Mouse (Mus musculus) stomach, embryonic 16.5 days (tissue): ENCODE results near the gene Cwf19l1. TPM values are rescaled to one million over a fixed set of nuclear protein-coding genes. Genes with fewer than 3 reads are reported as not detected.
"Not testable (repeated sequence)": the region's sequence is repeated elsewhere in the genome, so short reads cannot be mapped to it uniquely, and the experiment has no call there.

Source experiments
- ATAC-seq: fragments of 200-750 bp; cut with Nextera tagmentation; 2 replicates; pipeline ENCODE4 v1.8.0; 2017; ENCODE audit warnings: moderate number of reproducible peaks, moderate TSS enrichment; ENCODE audit not compliant: insufficient read depth, low FRiP score
- H3K27ac ChIP-seq: fragments of 300-500 bp; sonication (generic); 2 replicates; pipeline ENCODE4 v1.5.1; 2014; ENCODE audit warnings: low read length
- H3K27me3 ChIP-seq: fragments of 300-500 bp; sonication (generic); 2 replicates; pipeline ENCODE4 v1.6.1; 2014; ENCODE audit warnings: low read length, control low read depth, mixed read lengths; ENCODE audit not compliant: control insufficient read depth, insufficient read depth
- H3K36me3 ChIP-seq: fragments of 300-500 bp; sonication (generic); 2 replicates; pipeline ENCODE4 v1.6.1; 2014; ENCODE audit warnings: low read length; ENCODE audit not compliant: control insufficient read depth, insufficient read depth
- H3K4me1 ChIP-seq: fragments of 300-500 bp; sonication (generic); 2 replicates; pipeline ENCODE4 v1.6.1; 2014; ENCODE audit warnings: low read length, control low read depth, mixed read lengths; ENCODE audit not compliant: control insufficient read depth, insufficient read depth
- H3K4me2 ChIP-seq: fragments of 300-500 bp; sonication (generic); 2 replicates; pipeline ENCODE4 v1.6.1; 2014; ENCODE audit warnings: low read depth, low read length, mixed read lengths
- H3K4me3 ChIP-seq: fragments of 300-500 bp; sonication (generic); replicated peaks from 2 replicates; pipeline ENCODE4 v1.5.1; 2014; ENCODE audit warnings: mild to moderate bottlenecking, low read length
- H3K9ac ChIP-seq: fragments of 300-500 bp; sonication (generic); 2 replicates; pipeline ENCODE4 v1.6.1; 2014; ENCODE audit warnings: low read length
- H3K9me3 ChIP-seq: fragments of 300-500 bp; sonication (generic); replicated peaks from 2 replicates; pipeline ENCODE4 v1.6.1; 2016; ENCODE audit warnings: low read length, control low read depth; ENCODE audit not compliant: control insufficient read depth
- WGBS: fragments of 180-500 bp; shearing (Covaris S2); extraction: QIAGEN DNeasy Blood & Tissue Kit; methylation state at CpG from one replicate; pipeline ENCODE4 v1.1.7; 2014; 5-methylcytosine and 5-hydroxymethylcytosine counted together
- polyA plus RNA-seq: library from polyadenylated mRNA; unstranded; fragments of >200 nt; fragmentation: Nextera tagmentation; extraction: Ambion mirVana; gene quantifications from 2 replicates; pipeline ENCODE4 v1.2.1, GENCODE M21; 2015

Cwf19l1 gene
- polyA plus RNA-seq, 1 experiment from 2014 or later, result 29.2 TPM

DNA sequence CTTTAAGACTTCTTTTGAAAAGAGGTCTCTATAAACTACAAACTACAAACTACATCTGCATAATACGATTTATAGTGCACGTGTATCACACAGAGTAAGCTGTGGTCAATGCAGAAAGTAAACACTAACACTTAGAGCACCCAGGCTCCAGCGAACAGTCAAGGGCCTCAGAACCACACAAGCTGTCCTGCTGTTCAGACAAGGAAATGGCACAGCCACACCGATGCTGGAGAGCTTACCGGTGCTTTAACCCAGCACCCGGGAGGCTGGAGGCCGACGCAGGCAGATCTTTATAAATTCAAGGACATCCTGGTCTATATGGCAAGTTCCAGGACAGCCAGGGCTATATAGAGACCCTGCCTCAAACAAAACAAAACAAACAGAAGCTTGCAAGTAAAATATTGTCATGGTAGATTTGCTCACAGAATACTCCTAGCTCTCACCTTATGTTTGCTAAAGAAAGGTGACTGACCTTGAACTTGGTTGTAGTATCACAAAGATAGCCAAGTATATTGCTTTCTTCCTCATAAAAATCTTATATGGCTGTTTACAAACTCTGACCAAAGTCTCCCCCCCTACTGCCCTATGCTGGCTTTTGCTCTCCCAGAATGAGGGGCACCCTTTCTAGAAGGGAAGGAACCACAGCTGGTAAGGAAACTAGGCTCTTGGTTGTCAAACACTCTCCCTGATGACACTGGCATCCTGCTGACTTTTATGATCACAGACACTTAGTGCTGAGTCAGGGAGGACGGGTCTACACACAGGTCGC is 7.8 kb downstream of the Cwf19l1 start:
- WGBS, result 91% methylated on average over 10 of the region's 10 CpGs
- no peak for ATAC-seq
- Histone ChIP-seq H3K27me3 (no peaks in the 10 kb centered on the region), H3K4me1 (no peaks in the 10 kb centered on the region), H3K4me2 (no peak overlapping the region), H3K9ac (no peak overlapping the region), H3K36me3 (peaks cover 17% of the 10 kb centered on the region; the same call in 1 of the 2 replicates), H3K27ac (no peak overlapping the region), H3K9me3 (no peaks in the 10 kb centered on the region), H3K4me3 (no peak overlapping the region)

DNA sequence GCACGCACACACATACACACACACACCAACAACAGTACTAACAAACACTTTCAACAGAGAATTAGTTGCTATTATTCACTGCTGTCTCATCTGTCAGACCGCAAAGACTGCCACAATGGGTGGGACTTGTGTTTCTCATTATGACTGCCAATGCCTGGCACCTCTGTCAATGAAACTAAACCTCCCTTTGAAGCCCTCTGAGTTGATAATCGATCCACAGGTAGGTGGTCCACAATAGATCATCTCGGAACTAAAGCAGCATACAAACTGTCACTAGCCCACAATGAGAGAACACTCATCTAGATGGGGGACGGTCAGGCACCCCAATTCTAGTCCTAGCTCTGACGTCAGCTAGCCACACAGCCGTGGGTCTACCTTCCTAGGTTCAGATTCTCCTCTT is 14.5 kb downstream of the Cwf19l1 start:
- H3K4me3 ChIP-seq, result no peak overlapping the region

GRCm38 (mm10) chr19:44120686-44121085 is 15.0 kb downstream of the Cwf19l1 start:
- H3K9ac ChIP-seq, H3K27me3 ChIP-seq, H3K4me1 ChIP-seq, ATAC-seq, H3K27ac ChIP-seq, H3K4me2 ChIP-seq, H3K9me3 ChIP-seq, H3K4me3 ChIP-seq: not testable (repeated sequence)
- WGBS, result 95% methylated on average over 7 of the region's 9 CpGs
- H3K36me3 ChIP-seq, result peaks cover 18% of the 10 kb centered on the region

More for the DNA sequence above, 14.5 kb downstream of the Cwf19l1 start:
- no peak overlapping the region for H3K4me2 ChIP-seq
- no peaks in the 10 kb centered on the region for H3K9me3 ChIP-seq
- H3K9ac ChIP-seq, result no peak overlapping the region
- no peak for ATAC-seq
- no peak overlapping the region for H3K27ac ChIP-seq
- H3K36me3 ChIP-seq, result peaks cover 18% of the 10 kb centered on the region
- no peaks in the 10 kb centered on the region for H3K27me3 ChIP-seq
- H3K4me1 ChIP-seq, result no peaks in the 10 kb centered on the region
- 93% methylated on average over 7 of the region's 7 CpGs for WGBS

GRCm38 (mm10) chr19:44117793-44118192 is 17.9 kb downstream of the Cwf19l1 start:
- Histone ChIP-seq H3K4me1 (no peaks in the 10 kb centered on the region), H3K9me3 (no peaks in the 10 kb centered on the region), H3K36me3 (peaks cover 19% of the 10 kb centered on the region), H3K27ac (no peak overlapping the region), H3K4me3 (no peak overlapping the region), H3K27me3 (no peaks in the 10 kb centered on the region), H3K9ac (no peak overlapping the region), H3K4me2 (no peak overlapping the region)
- ATAC-seq, result no peak

GRCm38 (mm10) chr19:44111706-44112105 is 24.0 kb downstream of the Cwf19l1 start:
- ATAC-seq, result no peak
- Histone ChIP-seq H3K4me3 (no peak overlapping the region), H3K27ac (no peak overlapping the region), H3K27me3 (no peaks in the 10 kb centered on the region), H3K4me1 (peaks cover 3% of the 10 kb centered on the region; the same call in 1 of the 2 replicates), H3K4me2 (no peak overlapping the region), H3K9me3 (no peaks in the 10 kb centered on the region), H3K9ac (no peak overlapping the region), H3K36me3 (peaks cover 13% of the 10 kb centered on the region)
- WGBS, result 70% methylated on average over 7 of the region's 7 CpGs

- peaks cover 10% of the 10 kb centered on the region for H3K4me1 ChIP-seq
- 80% methylated on average over 9 of the region's 9 CpGs for WGBS
- no peak overlapping the region for H3K4me3 ChIP-seq
- H3K27ac ChIP-seq, result no peak overlapping the region
- no peak overlapping the region for H3K9ac ChIP-seq
- no peak overlapping the region for H3K4me2 ChIP-seq
- no peaks in the 10 kb centered on the region for H3K27me3 ChIP-seq
- no peak for ATAC-seq
- peaks cover 13% of the 10 kb centered on the region for H3K36me3 ChIP-seq
- no peaks in the 10 kb centered on the region for H3K9me3 ChIP-seq
Measured at GRCm38 (mm10) chr19:44110356-44110755, 25.3 kb downstream of the Cwf19l1 start.

GRCm38 (mm10) chr19:44108996-44109395 is 26.7 kb downstream of the Cwf19l1 start:
- Histone ChIP-seq H3K36me3 (peaks cover 13% of the 10 kb centered on the region), H3K4me2 (no peak overlapping the region), H3K4me1 (peaks cover 12% of the 10 kb centered on the region), H3K27me3 (no peaks in the 10 kb centered on the region), H3K4me3 (no peak overlapping the region), H3K9me3 (no peaks in the 10 kb centered on the region), H3K9ac (no peak overlapping the region), H3K27ac (no peak overlapping the region)
- no peak for ATAC-seq

GRCm38 (mm10) chr19:44107661-44108521 is 27.8 kb downstream of the Cwf19l1 start:
- H3K36me3 ChIP-seq, result peaks cover 10% of the 10 kb centered on the region
- no peak overlapping the region for H3K27ac ChIP-seq
- WGBS, result 27% methylated on average over 22 of the region's 22 CpGs
- no peak for ATAC-seq
- peak overlapping the region; percentile 94 for H3K4me3 ChIP-seq
- peaks cover 12% of the 10 kb centered on the region for H3K4me1 ChIP-seq
- H3K9me3 ChIP-seq, result no peaks in the 10 kb centered on the region
- no peaks in the 10 kb centered on the region for H3K27me3 ChIP-seq
- peak overlapping the region; percentile 97 for H3K9ac ChIP-seq
- peak overlapping the region; percentile 92 for H3K4me2 ChIP-seq
